Comparison of ENCODE assay signal across 31 mouse cellular contexts in genomic region chr2:163086561-163086960, GRCm38 (mm10). TPM values are rescaled to one million over a fixed set of nuclear protein-coding genes. Genes with fewer than 3 reads are reported as not detected.
A peak's percentile ranks its signal among the peaks of the same experiment; 100 is the strongest.
DNase-seq lines count a peak whose midpoint lies in the region; ATAC-seq and TF ChIP-seq lines count a peak whose summit lies in the region.
"Had no signal": no experiment of that assay in that cellular context is flagged by ENCODE, and none has a peak within 500 bp of the region (broad histone marks: within the 10 kb centered on the region; RNA-seq: fewer than 3 reads in every experiment).

No protein-coding gene starts in this region.

- peaks cover 61% of the 10 kb centered on the region for H3K36me3 ChIP-seq in E14TG2a.4 (ENCODE audit: insufficient read depth, low read length)
- peaks cover 15% of the 10 kb centered on the region for H3K36me3 ChIP-seq in liver, postnatal 0 days (replicated peaks; ENCODE audit: insufficient read depth, low read length)
- H3K36me3 ChIP-seq: hindbrain, embryonic 12.5 days; hindbrain, embryonic 15.5 days had no signal

- H3K27me3 ChIP-seq in E14TG2a.4 (ENCODE audit: insufficient read depth, low read length), result no peaks in the 10 kb centered on the region
- no peaks in the 10 kb centered on the region for H3K27me3 ChIP-seq in liver, postnatal 0 days (ENCODE audit: insufficient read depth, low read length)
- H3K27me3 ChIP-seq: forebrain, embryonic 13.5 days; hindbrain, embryonic 12.5 days; hindbrain, embryonic 15.5 days had no signal

- no peak overlapping the region for H3K9ac ChIP-seq in liver, postnatal 0 days (replicated peaks)
- H3K9ac ChIP-seq: forebrain, embryonic 13.5 days; hindbrain, embryonic 12.5 days; hindbrain, embryonic 15.5 days had no signal

- peak; percentile 67 for DNase-seq in 416B (ENCODE audit: low read depth)
- no peak for DNase-seq in liver, postnatal 0 days
- no peak for DNase-seq in cerebellum, postnatal 14 days
- DNase-seq: adrenal gland, adult 2 months; adrenal gland, postnatal 14 days; cerebellum, adult 11 months; cerebellum, adult 2 months; cerebellum, adult 9-11 months; cerebellum, postnatal 36 days; gastrocnemius, postnatal 10 days; gastrocnemius, postnatal 36 days; heart, adult 11 months had no signal

- TF ChIP-seq CTCF in E14TG2a.4 (conservative IDR thresholded peaks at IDR 0.05; ENCODE audit: low read length), result no peak
- no peak for TF ChIP-seq CTCF in liver, postnatal 0 days (IDR thresholded peaks at IDR 0.05; ENCODE audit: low read depth)

- H3K4me2 ChIP-seq in liver, postnatal 0 days (ENCODE audit: low read depth, low read length), result no peak overlapping the region
- H3K4me2 ChIP-seq: forebrain, embryonic 13.5 days; heart, embryonic 11.5 days; hindbrain, embryonic 12.5 days; hindbrain, embryonic 15.5 days had no signal

- ATAC-seq in granulocyte monocyte progenitor cell, adult 5-6 weeks (replicated peaks; ENCODE audit: poor library complexity, severe bottlenecking), result peak; percentile 59
- no peak for ATAC-seq in liver, postnatal 0 days
- ATAC-seq in megakaryocyte-erythroid progenitor cell, adult 5-6 weeks (replicated peaks; ENCODE audit: low FRiP score, low TSS enrichment, poor library complexity, severe bottlenecking), result no peak
- ATAC-seq: forebrain, embryonic 13.5 days; forebrain, embryonic 16.5 days had no signal

- H3K9me3 ChIP-seq in E14TG2a.4 (ENCODE audit: low read length), result no peaks in the 10 kb centered on the region
- H3K9me3 ChIP-seq in liver, postnatal 0 days (ENCODE audit: low read length), result no peaks in the 10 kb centered on the region
- H3K9me3 ChIP-seq: forebrain, embryonic 10.5 days; forebrain, embryonic 13.5 days; hindbrain, embryonic 12.5 days; hindbrain, embryonic 15.5 days had no signal

- H3K27ac ChIP-seq in liver, postnatal 0 days (ENCODE audit: low read depth), result no peak overlapping the region
- H3K27ac ChIP-seq: forebrain, embryonic 10.5 days; forebrain, embryonic 13.5 days; hindbrain, embryonic 12.5 days; hindbrain, embryonic 15.5 days had no signal

- peaks cover 68% of the 10 kb centered on the region for H3K4me1 ChIP-seq in E14TG2a.4 (replicated peaks; ENCODE audit: low read depth, low read length)
- H3K4me1 ChIP-seq in liver, postnatal 0 days (ENCODE audit: insufficient read depth), result no peaks in the 10 kb centered on the region
- H3K4me1 ChIP-seq: forebrain, embryonic 10.5 days; forebrain, embryonic 13.5 days; hindbrain, embryonic 12.5 days; hindbrain, embryonic 15.5 days had no signal

- 47% methylated on average over 8 of the region's 8 CpGs for WGBS in liver, postnatal 0 days (ENCODE audit: insufficient replicate concordance)

- no peak for TF ChIP-seq EP300 in liver, postnatal 0 days (IDR thresholded peaks at IDR 0.05; ENCODE audit: low read depth)

- H3K4me3 ChIP-seq in E14TG2a.4 (replicated peaks; ENCODE audit: low read length), result 0 out of 2 replicates have a peak overlapping the region, but pooled peaks have one; percentile 85
- H3K4me3 ChIP-seq in liver, postnatal 0 days (ENCODE audit: low read depth, low read length), result no peak overlapping the region
- H3K4me3 ChIP-seq: forebrain, embryonic 10.5 days; forebrain, embryonic 13.5 days; hindbrain, embryonic 12.5 days; hindbrain, embryonic 15.5 days had no signal

RNA-seq across cellular contexts. Expression of gene Gtsf1l, which starts 1.1 kb away (rescaled TPM):
- total RNA-seq in granulocyte monocyte progenitor cell, adult 5-6 weeks (2014; fragmentation: Nextera tagmentation), result not detected in 2 replicates
- total RNA-seq in granulocyte monocyte progenitor cell, adult 5-6 weeks (2017), result not detected in 2 replicates
- polyA plus RNA-seq in liver, postnatal 0 days (2015; fragmentation: Nextera tagmentation; extraction: Ambion mirVana), result not detected in 2 replicates
- total RNA-seq in megakaryocyte-erythroid progenitor cell, adult 5-6 weeks (2014; fragmentation: Nextera tagmentation), result not detected in 2 replicates
- not detected in 2 replicates for total RNA-seq in megakaryocyte-erythroid progenitor cell, adult 5-6 weeks (2017)
- total RNA-seq: adrenal gland, adult 2 months; adrenal gland, postnatal 14 days; adrenal gland, postnatal 4 days; gastrocnemius, adult 18-20 months; gastrocnemius, postnatal 10 days; gastrocnemius, postnatal 36 days; heart, adult 8-10 months; heart, postnatal 25 days; hematopoietic stem cell, adult 5-6 weeks; MEL had no signal
- polyA plus RNA-seq: adrenal gland, adult 2 months; cerebellum, adult 2 months; embryonic facial prominence, embryonic 11.5 days; embryonic facial prominence, embryonic 14.5 days; forebrain, embryonic 10.5 days; forebrain, embryonic 13.5 days; forebrain, embryonic 16.5 days; heart, embryonic 11.5 days; heart, embryonic 14.5 days; heart, postnatal 0 days; hindbrain, embryonic 12.5 days; hindbrain, embryonic 15.5 days had no signal

RNA-seq across cellular contexts. Expression of gene Mybl2, which starts 32.1 kb away (rescaled TPM):
- total RNA-seq in granulocyte monocyte progenitor cell, adult 5-6 weeks (2014; fragmentation: Nextera tagmentation), result 60.2 and 71.5 TPM in 2 replicates
- 40.6 and 42.4 TPM in 2 replicates for total RNA-seq in granulocyte monocyte progenitor cell, adult 5-6 weeks (2017)
- 23.2 and 24.2 TPM in 2 replicates for polyA plus RNA-seq in liver, postnatal 0 days (2015; fragmentation: Nextera tagmentation; extraction: Ambion mirVana)
- 52.7 and 60.8 TPM in 2 replicates for total RNA-seq in megakaryocyte-erythroid progenitor cell, adult 5-6 weeks (2014; fragmentation: Nextera tagmentation)
- total RNA-seq in megakaryocyte-erythroid progenitor cell, adult 5-6 weeks (2017), result 22.3 and 33.9 TPM in 2 replicates
